Mouse (Mus musculus): ENCODE measurements around the gene Ankrd44. TPM values are rescaled to one million over a fixed set of nuclear protein-coding genes. Genes with fewer than 3 reads are reported as not detected.

The Ankrd44 gene
- total RNA-seq, 2 experiments from 2014 or later: 13.5 to 16.5 TPM

- DNase-seq: no peak
Measured at GRCm38 (mm10) chr1:54703466-54703865, 222.7 kb downstream of the Ankrd44 start.

GRCm38 (mm10) chr1:54702918-54703317, 223.3 kb downstream of the Ankrd44 start:
- DNase-seq: no peak

GRCm38 (mm10) chr1:54695396-54695795, 230.8 kb downstream of the Ankrd44 start:
- DNase-seq: no peak

GRCm38 (mm10) chr1:54691824-54692223, 234.4 kb downstream of the Ankrd44 start:
- DNase-seq: no peak

DNA sequence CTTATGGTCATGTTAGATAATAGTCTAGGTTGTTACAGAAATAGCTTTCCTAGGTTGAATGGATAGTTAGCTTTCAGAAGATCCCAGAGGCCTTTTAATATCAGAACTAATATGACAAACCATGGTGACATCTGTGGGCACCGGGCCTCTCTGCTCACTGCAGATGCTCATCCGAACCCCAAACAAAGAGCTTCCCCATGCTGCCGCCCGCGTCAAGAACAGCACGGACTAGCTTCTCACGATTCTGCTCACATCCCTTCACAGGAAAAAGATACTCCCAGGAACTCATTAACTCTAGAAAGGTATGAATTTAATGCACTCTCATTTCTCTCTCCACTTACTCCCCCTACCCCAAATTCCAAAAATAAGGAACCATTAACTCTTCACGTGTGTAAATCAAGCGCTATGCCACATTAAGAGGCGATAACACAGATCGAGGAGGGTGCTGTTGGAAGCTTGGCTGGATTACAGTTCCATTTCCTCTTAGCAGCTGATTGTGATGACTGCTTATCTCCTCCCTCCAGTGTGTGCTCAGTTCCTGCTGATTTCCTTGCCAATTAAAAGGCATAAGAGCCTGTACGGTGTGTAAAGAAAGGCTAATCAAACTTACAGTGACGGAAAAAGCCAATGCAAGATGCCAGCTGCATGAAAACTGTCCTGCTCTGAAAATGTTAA, 235.8 kb downstream of the Ankrd44 start:
- no peak for DNase-seq

- DNase-seq: no peak
Measured at GRCm38 (mm10) chr1:54688441-54688840, 237.7 kb downstream of the Ankrd44 start.

DNA sequence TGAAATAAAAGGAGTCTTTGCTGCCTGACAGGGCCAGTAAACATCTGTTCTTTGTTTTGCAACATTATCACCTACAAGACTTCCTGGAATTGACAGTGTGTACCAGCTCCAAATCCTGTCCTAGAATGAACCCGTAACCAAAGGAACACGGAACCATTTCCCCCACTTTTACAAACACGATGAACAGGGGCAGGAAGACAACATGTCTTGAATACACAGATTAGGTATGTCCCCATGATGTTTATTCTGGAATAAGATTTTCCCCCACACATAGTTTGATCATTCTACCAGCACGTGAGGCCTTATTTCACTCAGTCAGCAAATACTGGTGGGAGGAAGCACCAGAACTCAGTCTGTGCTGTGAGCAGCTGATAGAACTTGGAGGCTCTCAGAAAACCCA, 241.9 kb downstream of the Ankrd44 start:
- no peak for DNase-seq

DNA sequence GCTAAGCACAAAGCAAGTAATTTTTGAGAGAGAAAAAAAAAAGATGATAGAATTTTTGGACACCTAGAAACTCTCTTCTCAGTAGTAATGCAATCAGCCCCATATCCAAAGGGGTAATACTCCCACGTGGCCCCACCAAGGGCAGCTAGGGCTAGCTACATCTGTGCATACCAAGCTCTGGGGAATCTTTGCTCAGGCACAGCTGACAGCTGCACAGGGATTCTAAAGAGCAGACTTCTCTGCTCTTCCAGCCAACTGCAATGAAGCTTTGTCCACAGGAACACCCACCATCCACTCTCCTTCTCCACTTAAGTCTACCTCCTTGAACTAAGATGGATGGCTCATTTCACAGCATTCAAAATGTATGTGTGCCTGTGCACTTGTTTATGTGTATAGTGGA, 246.6 kb downstream of the Ankrd44 start:
- DNase-seq: no peak

- no peak for DNase-seq
Measured at GRCm38 (mm10) chr1:54678037-54678436, 248.2 kb downstream of the Ankrd44 start.

DNA sequence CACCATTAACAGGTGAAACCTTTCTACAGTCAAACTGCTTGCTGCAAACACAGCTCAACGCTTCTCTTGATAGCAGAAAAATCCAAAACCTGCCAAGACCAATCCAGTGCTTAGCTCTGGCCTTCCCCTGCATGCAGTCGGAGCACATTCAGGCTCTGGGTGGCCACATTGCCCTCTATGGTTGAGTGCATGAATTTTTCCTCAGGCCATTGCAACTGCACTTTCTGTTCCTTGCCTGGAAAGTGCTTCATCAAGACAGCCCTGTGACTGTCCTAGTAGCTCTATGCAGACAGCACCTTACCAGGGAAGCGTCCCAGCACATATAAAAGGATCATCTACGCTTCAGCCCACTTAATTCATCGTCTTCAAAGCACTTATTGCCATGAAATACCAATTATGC, 250.7 kb downstream of the Ankrd44 start:
- DNase-seq: no peak

DNA sequence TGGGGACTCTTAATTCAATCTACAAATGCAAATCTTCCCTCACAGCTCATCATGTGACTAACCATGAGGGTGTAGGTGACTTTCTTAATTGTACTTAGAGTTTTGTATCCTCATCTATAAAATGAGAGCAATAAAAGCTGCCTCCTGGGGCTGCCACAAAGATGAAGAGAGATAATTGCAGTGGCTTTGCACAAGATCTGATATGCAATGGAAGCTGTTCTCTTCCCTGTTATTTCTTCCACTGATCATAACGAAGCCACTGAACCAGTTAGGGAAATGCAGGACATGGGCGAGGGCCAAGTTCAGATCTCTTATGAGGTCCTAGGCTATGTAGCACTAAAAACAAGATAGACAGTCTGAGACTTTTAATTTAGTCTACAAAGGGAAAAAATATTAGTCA, 258.2 kb downstream of the Ankrd44 start:
- DNase-seq: no peak

DNA sequence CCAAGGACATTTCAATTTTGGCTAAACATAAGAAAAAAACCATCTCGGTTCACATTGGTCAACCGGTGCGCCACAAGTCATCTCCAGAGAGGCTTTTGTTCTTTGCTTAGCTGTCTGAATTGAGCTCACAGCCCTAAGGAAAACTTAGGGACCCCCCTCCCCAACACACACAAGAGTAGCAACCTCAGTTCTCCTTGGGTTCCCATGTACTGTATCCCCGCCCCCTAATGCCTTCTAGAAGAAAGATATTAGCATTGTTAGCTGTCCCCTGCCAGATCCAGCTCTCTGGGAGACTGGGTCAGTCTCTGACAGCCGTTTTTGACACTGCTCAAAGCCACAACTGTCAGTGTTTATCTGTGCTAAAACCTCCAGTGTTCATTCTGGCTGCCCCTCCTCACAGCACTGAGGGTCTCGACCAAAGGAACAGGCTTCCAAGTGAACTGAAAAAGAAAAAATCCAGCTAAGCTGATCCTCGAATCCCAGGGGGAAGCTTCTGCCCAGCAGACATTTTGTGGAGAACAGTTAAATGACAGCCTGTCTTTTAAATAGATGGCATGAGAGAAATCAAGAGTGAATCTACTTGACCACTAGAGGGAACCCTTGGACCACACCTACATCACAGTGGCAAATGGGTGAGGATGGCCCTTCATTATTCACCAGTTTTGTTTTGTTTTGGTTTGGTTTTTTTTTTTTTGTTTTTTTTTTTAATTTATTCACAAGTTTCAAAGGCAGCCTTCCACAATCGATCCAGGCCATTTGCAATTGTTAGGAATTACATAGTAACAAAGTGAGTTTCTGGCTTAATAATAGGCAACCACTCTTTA, 260.4 kb downstream of the Ankrd44 start:
- peak; percentile 7 to 16 for DNase-seq

GRCm38 (mm10) chr1:54665095-54665494, 261.1 kb downstream of the Ankrd44 start:
- no peak for DNase-seq

- DNase-seq: no peak
Measured at GRCm38 (mm10) chr1:54660674-54661073, 265.5 kb downstream of the Ankrd44 start.

GRCm38 (mm10) chr1:54658558-54658957, 267.6 kb downstream of the Ankrd44 start:
- DNase-seq: no peak

DNA sequence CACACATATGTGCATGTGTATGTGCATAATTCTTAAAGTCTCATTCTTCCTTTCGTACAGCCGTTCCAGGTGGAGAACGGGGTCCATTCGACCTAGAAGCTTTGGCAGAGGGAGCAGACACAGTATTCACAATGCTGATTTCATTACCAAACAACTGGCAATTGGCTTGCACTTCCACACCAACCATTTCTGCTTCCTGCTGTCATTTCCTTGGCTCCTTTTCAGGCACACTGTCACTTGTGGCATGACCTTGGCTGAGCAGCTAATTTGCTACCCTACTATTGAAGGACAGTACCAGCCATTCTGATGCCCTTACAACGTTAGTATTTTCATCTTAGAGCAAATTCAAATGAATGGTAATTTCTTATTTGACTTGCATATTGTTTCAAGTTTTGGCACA, 277.9 kb downstream of the Ankrd44 start:
- DNase-seq: no peak

DNA sequence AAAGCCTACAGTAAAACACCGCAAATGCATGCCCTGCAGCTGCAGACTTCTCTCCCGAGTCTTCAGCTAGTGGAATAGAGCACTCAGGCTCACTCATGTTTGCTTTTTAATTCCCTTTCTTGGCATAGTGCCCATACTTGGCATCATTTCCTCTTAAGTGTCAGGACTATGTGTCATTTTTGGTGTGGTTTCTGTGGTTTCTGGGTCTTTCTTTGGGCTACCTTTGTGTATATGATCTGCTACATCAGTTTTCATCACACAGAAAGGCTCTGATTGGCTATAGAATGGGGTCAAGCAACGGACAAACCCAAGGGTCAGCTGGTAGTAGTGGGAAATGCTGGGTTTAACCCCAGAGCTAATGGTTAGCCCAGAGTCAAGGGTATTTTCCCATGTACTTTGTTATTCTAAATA, 278.8 kb downstream of the Ankrd44 start:
- no peak for DNase-seq

GRCm38 (mm10) chr1:54640184-54640795, 285.9 kb downstream of the Ankrd44 start:
- DNase-seq: no peak

DNA sequence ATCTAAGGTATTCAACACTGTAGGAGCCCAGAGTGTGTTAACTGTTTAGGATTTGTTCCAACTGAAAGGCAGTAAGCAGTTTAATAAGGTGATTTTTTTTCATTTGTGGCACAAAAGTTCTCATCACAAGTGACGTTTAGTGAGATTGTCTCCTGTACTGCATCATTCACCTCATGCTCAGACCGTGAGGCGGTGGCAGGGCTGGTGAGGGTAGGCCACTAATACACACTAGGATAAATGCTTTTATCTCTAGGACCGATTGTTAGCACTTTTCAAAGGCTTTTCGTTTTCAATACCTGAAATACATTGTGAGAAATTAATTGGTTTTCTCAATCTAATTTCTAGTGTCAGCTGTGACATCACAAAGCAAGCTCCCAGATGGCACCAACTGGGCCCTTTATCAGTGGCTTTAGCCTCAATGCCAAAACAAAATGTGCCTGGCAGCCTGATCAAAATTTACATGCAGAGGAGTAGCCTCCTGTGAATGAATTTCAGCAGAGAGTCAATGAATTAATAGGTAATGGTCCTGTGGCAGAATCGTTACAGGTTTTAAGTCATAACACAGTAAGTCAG, 286.6 kb downstream of the Ankrd44 start:
- DNase-seq: no peak

DNA sequence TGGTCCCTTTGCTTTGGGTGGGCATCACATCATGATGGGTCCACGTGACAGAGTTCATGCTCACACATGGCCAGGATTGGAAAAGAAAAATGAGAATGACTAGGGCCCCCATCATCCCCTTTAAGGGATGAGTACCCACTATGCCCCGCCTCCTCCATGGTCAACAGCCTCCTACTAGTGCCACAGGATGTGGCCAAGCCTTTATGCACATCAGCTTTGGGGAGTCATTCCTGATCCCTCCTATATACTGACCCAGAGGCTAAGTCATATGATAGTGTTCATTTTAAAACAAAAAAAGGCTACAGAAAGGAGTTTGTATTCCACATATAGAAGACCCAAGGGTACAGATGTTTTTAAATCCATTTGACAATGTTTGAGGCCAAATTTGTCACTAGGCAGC, 287.1 kb downstream of the Ankrd44 start:
- DNase-seq: no peak

DNA sequence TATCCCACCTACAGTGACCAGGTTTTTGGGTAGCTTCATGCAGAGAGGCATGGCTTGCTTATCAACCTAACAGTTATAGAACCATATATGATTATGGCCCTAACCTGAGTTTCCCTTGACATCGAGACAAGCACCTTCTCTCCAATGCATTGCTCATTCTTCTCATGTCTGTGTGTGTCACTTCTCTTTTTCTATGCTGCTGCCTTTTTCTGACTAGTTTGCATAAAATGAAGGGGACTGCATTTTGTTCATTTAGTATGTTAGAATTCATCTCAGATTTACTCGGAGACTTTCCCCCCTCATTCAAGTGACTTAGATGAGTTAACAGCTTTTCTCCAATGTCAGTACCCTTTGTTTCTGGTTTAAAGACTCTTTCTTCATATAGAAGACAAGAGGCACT, 288.8 kb downstream of the Ankrd44 start:
- no peak for DNase-seq

- DNase-seq: no peak
Measured at GRCm38 (mm10) chr1:54629106-54629505, 297.1 kb downstream of the Ankrd44 start.

- no peak for DNase-seq
Measured at GRCm38 (mm10) chr1:54614963-54615362, 311.2 kb downstream of the Ankrd44 start.
